Mouse (Mus musculus) kidney, adult 2 months (tissue): ENCODE measurements at regions not wholly inside any gene's neighbourhood (a gene's known extent, or its start where the extent isn't known, plus 50 kb on each side); places are given as distances from the start of the nearest gene placed in this dataset.

Experiments
- DNase-seq: peaks from one replicate; pipeline ENCODE4 v3.0.0; 2021
- H3K27ac ChIP-seq: fragments of 200-500 bp; 2 replicates; pipeline ENCODE4 v1.5.1; 2012; ENCODE audit warnings: low read depth, low read length, control low read depth, inconsistent platforms; ENCODE audit not compliant: insufficient read depth
- H3K27me3 ChIP-seq: fragments of 200-500 bp; replicated peaks from 2 replicates; pipeline ENCODE4 v1.6.1; 2012; ENCODE audit warnings: mild to moderate bottlenecking, moderate library complexity, low read length, inconsistent platforms; ENCODE audit not compliant: control insufficient read depth, insufficient read depth
- H3K36me3 ChIP-seq: fragments of 200-500 bp; 2 replicates; pipeline ENCODE4 v1.6.1; 2012; ENCODE audit warnings: mild to moderate bottlenecking, moderate library complexity, low read length, inconsistent platforms; ENCODE audit not compliant: control insufficient read depth, insufficient read depth
- H3K4me1 ChIP-seq: fragments of 200-500 bp; 2 replicates; pipeline ENCODE4 v1.6.1; 2011; ENCODE audit warnings: low read length; ENCODE audit not compliant: control insufficient read depth, insufficient read depth
- H3K4me3 ChIP-seq: fragments of 200-500 bp; 2 replicates; pipeline ENCODE4 v1.5.1; 2011; ENCODE audit warnings: mild to moderate bottlenecking, low read depth, low read length, control low read depth; ENCODE audit not compliant: insufficient read depth
- CTCF ChIP-seq: fragments of 200-500 bp; conservative IDR thresholded peaks from 2 replicates; pipeline ENCODE4 v1.5.1; 2011; ENCODE audit warnings: low read depth, mild to moderate bottlenecking, control low read depth, low read length, moderate library complexity, mixed read lengths; ENCODE audit not compliant: insufficient read depth, insufficient read length
- POLR2A ChIP-seq: fragments of 200-500 bp; IDR thresholded peaks from one replicate; pipeline ENCODE4 v1.6.1; 2011; ENCODE audit warnings: low read depth, low read length, control low read depth
- WGBS: fragments of 180-500 bp; shearing (Covaris S2); methylation state at CpG from one replicate; pipeline ENCODE4 v1.1.7; 2018; 5-methylcytosine and 5-hydroxymethylcytosine counted together

GRCm38 (mm10) chr12:118410917-118411316 lies 109.7 kb upstream of the Sp4 start:
- no peak for DNase-seq
- H3K36me3 ChIP-seq = no peaks in the 10 kb centered on the region
- TF ChIP-seq POLR2A (no peak), CTCF (no peak)

GRCm38 (mm10) chr12:118405135-118405534 lies 103.9 kb upstream of the Sp4 start:
- no peak overlapping the region for H3K27ac ChIP-seq
- H3K27me3 ChIP-seq = no peaks in the 10 kb centered on the region
- no peak for DNase-seq
- no peak for TF ChIP-seq CTCF
- TF ChIP-seq POLR2A = no peak
- H3K36me3 ChIP-seq = no peaks in the 10 kb centered on the region
- no peaks in the 10 kb centered on the region for H3K4me1 ChIP-seq
- no peak overlapping the region for H3K4me3 ChIP-seq

More at GRCm38 (mm10) chr12:118410917-118411316, 109.7 kb upstream of the Sp4 start:
- H3K27ac ChIP-seq = no peak overlapping the region
- no peaks in the 10 kb centered on the region for H3K4me1 ChIP-seq
- no peak overlapping the region for H3K4me3 ChIP-seq
- H3K27me3 ChIP-seq = no peaks in the 10 kb centered on the region

- no peaks in the 10 kb centered on the region for H3K36me3 ChIP-seq
These were observed 102.9 kb upstream of the Sp4 start for GRCm38 (mm10) chr12:118404171-118404570.

GRCm38 (mm10) chr12:118403519-118404087 lies 102.4 kb upstream of the Sp4 start:
- DNase-seq = no peak

More at GRCm38 (mm10) chr12:118404171-118404570, 102.9 kb upstream of the Sp4 start:
- H3K27ac ChIP-seq = no peak overlapping the region
- TF ChIP-seq CTCF = no peak
- no peak for TF ChIP-seq POLR2A
- no peaks in the 10 kb centered on the region for H3K4me1 ChIP-seq
- DNase-seq = no peak
- no peak overlapping the region for H3K4me3 ChIP-seq
- WGBS = 65% methylated on average over 5 of the region's 5 CpGs
- no peaks in the 10 kb centered on the region for H3K27me3 ChIP-seq

GRCm38 (mm10) chr12:118401377-118401776 lies 100.1 kb upstream of the Sp4 start:
- Histone ChIP-seq H3K4me1 (no peaks in the 10 kb centered on the region), H3K27me3 (no peaks in the 10 kb centered on the region), H3K36me3 (no peaks in the 10 kb centered on the region), H3K4me3 (no peak overlapping the region), H3K27ac (no peak overlapping the region)
- no peak for DNase-seq
- no peak for TF ChIP-seq CTCF
- TF ChIP-seq POLR2A = no peak

More at GRCm38 (mm10) chr12:118403519-118404087, 102.4 kb upstream of the Sp4 start:
- TF ChIP-seq POLR2A = no peak
- no peak for TF ChIP-seq CTCF
- H3K4me1 ChIP-seq = no peaks in the 10 kb centered on the region
- no peaks in the 10 kb centered on the region for H3K27me3 ChIP-seq
- no peak overlapping the region for H3K27ac ChIP-seq
- no peak overlapping the region for H3K4me3 ChIP-seq
- no peaks in the 10 kb centered on the region for H3K36me3 ChIP-seq
- WGBS = 72% methylated on average over 4 of the region's 4 CpGs

GRCm38 (mm10) chr12:118391654-118392053 lies 90.4 kb upstream of the Sp4 start:
- no peak overlapping the region for H3K4me3 ChIP-seq
- no peak overlapping the region for H3K27ac ChIP-seq
- no peaks in the 10 kb centered on the region for H3K27me3 ChIP-seq
- no peak for TF ChIP-seq POLR2A
- TF ChIP-seq CTCF = no peak
- no peak for DNase-seq
- H3K36me3 ChIP-seq = no peaks in the 10 kb centered on the region
- H3K4me1 ChIP-seq = no peaks in the 10 kb centered on the region

- 90% methylated on average over 3 of the region's 3 CpGs for WGBS
- Histone ChIP-seq H3K27me3 (no peaks in the 10 kb centered on the region), H3K4me1 (no peaks in the 10 kb centered on the region), H3K4me3 (no peak overlapping the region), H3K27ac (no peak overlapping the region), H3K36me3 (no peaks in the 10 kb centered on the region)
- DNase-seq = no peak
- no peak for TF ChIP-seq CTCF
- TF ChIP-seq POLR2A = no peak
These were observed 79.8 kb upstream of the Sp4 start for GRCm38 (mm10) chr12:118381013-118381412.
